8 mouse cellular contexts compared by ENCODE assay signal in genomic region chr19:5568470-5569140, GRCm38 (mm10). TPM values are rescaled to one million over a fixed set of nuclear protein-coding genes. Genes with fewer than 3 reads are reported as not detected.
DNase-seq lines count a peak whose midpoint lies in the region; ATAC-seq and TF ChIP-seq lines count a peak whose summit lies in the region.

No protein-coding gene starts in this region.

- peak overlapping the region; percentile 83 for H3K9ac ChIP-seq in heart, embryonic 13.5 days
- H3K9ac ChIP-seq in kidney, postnatal 0 days (ENCODE audit: low read depth, low read length), result peak overlapping the region; percentile 73; the same call in 1 of the 2 replicates
- H3K9ac ChIP-seq in liver, embryonic 11.5 days (ENCODE audit: low read depth, low read length), result peak overlapping the region; percentile 86

- peaks cover 38% of the 10 kb centered on the region for H3K27me3 ChIP-seq in erythroblast, embryonic 14.5 days (ENCODE audit: control insufficient read depth)
- peaks cover 45% of the 10 kb centered on the region for H3K27me3 ChIP-seq in heart, embryonic 13.5 days (replicated peaks)
- H3K27me3 ChIP-seq in kidney, postnatal 0 days (ENCODE audit: insufficient read depth, low read length), result no peaks in the 10 kb centered on the region
- H3K27me3 ChIP-seq in liver, embryonic 11.5 days (replicated peaks; ENCODE audit: control insufficient read depth, insufficient read depth, low read length), result peaks cover 24% of the 10 kb centered on the region
- H3K27me3 ChIP-seq in myocyte (ENCODE audit: control insufficient read depth, insufficient read depth, insufficient read length), result no peaks in the 10 kb centered on the region

- no peak for TF ChIP-seq POLR2A in myocyte (IDR thresholded peaks at IDR 0.05; ENCODE audit: insufficient read length, low read depth)

- peaks cover 42% of the 10 kb centered on the region for H3K4me1 ChIP-seq in erythroblast, embryonic 14.5 days (ENCODE audit: control insufficient read depth)
- peaks cover 21% of the 10 kb centered on the region for H3K4me1 ChIP-seq in heart, embryonic 13.5 days
- H3K4me1 ChIP-seq in kidney, postnatal 0 days (replicated peaks; ENCODE audit: insufficient read depth, low read length), result peaks cover 17% of the 10 kb centered on the region; the same call in 1 of the 2 replicates
- peaks cover 20% of the 10 kb centered on the region for H3K4me1 ChIP-seq in liver, embryonic 11.5 days (replicated peaks; ENCODE audit: control insufficient read depth, insufficient read depth, low read length)

- no peaks in the 10 kb centered on the region for H3K79me2 ChIP-seq in myocyte (ENCODE audit: control insufficient read depth, insufficient read depth)

- no peak for ATAC-seq in heart, embryonic 13.5 days (ENCODE audit: extremely low read depth, insufficient number of reproducible peaks, low FRiP score, low TSS enrichment)
- ATAC-seq in kidney, postnatal 0 days (replicated peaks; ENCODE audit: low FRiP score, low read depth), result peak; percentile 9
- peak; percentile 22; the same call in 1 of the 2 replicates for ATAC-seq in liver, embryonic 11.5 days (replicated peaks; ENCODE audit: low FRiP score)

- peak overlapping the region; percentile 26 for H3ac ChIP-seq in myocyte (ENCODE audit: control insufficient read depth, insufficient read length)

- H3K4me2 ChIP-seq in heart, embryonic 13.5 days, result peak overlapping the region; percentile 98
- peak overlapping the region; percentile 97 for H3K4me2 ChIP-seq in kidney, postnatal 0 days (ENCODE audit: low read length)
- peak overlapping the region; percentile 99 for H3K4me2 ChIP-seq in liver, embryonic 11.5 days
- H3K4me2 ChIP-seq in myocyte (ENCODE audit: low read depth), result peak overlapping the region; percentile 99

- 8% methylated on average over 27 of the region's 27 CpGs for WGBS in heart, embryonic 13.5 days
- WGBS in kidney, postnatal 0 days, result 8% methylated on average over 27 of the region's 27 CpGs
- WGBS in liver, embryonic 11.5 days, result 7% methylated on average over 27 of the region's 27 CpGs

- peak; percentile 91 for DNase-seq in CD4-positive, CD25-positive, alpha-beta regulatory T cell, adult 2 months (ENCODE audit: low read depth, low spot score)
- peak; percentile 40 for DNase-seq in brain, embryonic 18.5 days (ENCODE audit: low read depth, low spot score)
- peak; percentile 96 for DNase-seq in kidney, postnatal 0 days (ENCODE audit: low spot score)
- peak; percentile 81 for DNase-seq in liver, embryonic 11.5 days (ENCODE audit: low spot score)
- peak; percentile 84 to 95 for DNase-seq in spleen, postnatal 4 days (ENCODE audit: low spot score in 2 of 2)

- H3K27ac ChIP-seq in heart, embryonic 13.5 days (replicated peaks), result peak overlapping the region; percentile 89; the same call in 1 of the 2 replicates
- peak overlapping the region; percentile 85 for H3K27ac ChIP-seq in kidney, postnatal 0 days
- H3K27ac ChIP-seq in liver, embryonic 11.5 days (ENCODE audit: low read depth, low read length), result peak overlapping the region; percentile 89

- TF ChIP-seq CTCF in kidney, postnatal 0 days (IDR thresholded peaks at IDR 0.05; ENCODE audit: low read depth), result peak; percentile 89

- peaks cover 22% of the 10 kb centered on the region for H3K36me3 ChIP-seq in erythroblast, embryonic 14.5 days (ENCODE audit: control insufficient read depth)
- peaks cover 26% of the 10 kb centered on the region for H3K36me3 ChIP-seq in heart, embryonic 13.5 days
- 0 out of 2 replicates have a peak, but pooled peaks cover 8% of the 10 kb centered on the region for H3K36me3 ChIP-seq in kidney, postnatal 0 days (ENCODE audit: insufficient read depth, low read length)
- H3K36me3 ChIP-seq in liver, embryonic 11.5 days (ENCODE audit: control insufficient read depth, insufficient read depth, low read length), result no peaks in the 10 kb centered on the region
- H3K36me3 ChIP-seq in myocyte (ENCODE audit: control insufficient read depth, insufficient read depth), result no peaks in the 10 kb centered on the region

- peak overlapping the region; percentile 80 for H3K4me3 ChIP-seq in erythroblast, embryonic 14.5 days (replicated peaks)
- H3K4me3 ChIP-seq in heart, embryonic 13.5 days, result peak overlapping the region; percentile 67
- H3K4me3 ChIP-seq in kidney, postnatal 0 days (replicated peaks; ENCODE audit: low read depth, low read length), result peak overlapping the region; percentile 67
- H3K4me3 ChIP-seq in liver, embryonic 11.5 days (ENCODE audit: low read depth, low read length), result peak overlapping the region; percentile 83
- H3K4me3 ChIP-seq in myocyte, result peak overlapping the region; percentile 38

- no peaks in the 10 kb centered on the region for H3K9me3 ChIP-seq in erythroblast, embryonic 14.5 days (ENCODE audit: control insufficient read depth, low read length)
- no peaks in the 10 kb centered on the region for H3K9me3 ChIP-seq in heart, embryonic 13.5 days
- no peaks in the 10 kb centered on the region for H3K9me3 ChIP-seq in kidney, postnatal 0 days (replicated peaks; ENCODE audit: low read length)
- no peaks in the 10 kb centered on the region for H3K9me3 ChIP-seq in liver, embryonic 11.5 days (ENCODE audit: control insufficient read depth, low read length)

TF ChIP-seq in myocyte, 11 proteins besides CTCF, POLR2A, EP300 and RAD21:
- TF ChIP-seq REST (IDR thresholded peaks at IDR 0.05; ENCODE audit: insufficient read depth, insufficient read length) (no peak), MYOG (IDR thresholded peaks at IDR 0.05; ENCODE audit: control insufficient read depth in 1 of 3, insufficient read depth in 1 of 3, insufficient read length in 2 of 3, low read depth in 2 of 3) (peak in 1 of 3 experiments; percentile 7), TCF3 (IDR thresholded peaks at IDR 0.05; ENCODE audit: insufficient read length, low read depth) (no peak), POLR2AphosphoS2 (IDR thresholded peaks at IDR 0.05; ENCODE audit: insufficient read length, low read depth) (no peak), MYOD1 (IDR thresholded peaks at IDR 0.05; ENCODE audit: control insufficient read depth in 1 of 3, insufficient read length in 2 of 3, low read depth in 2 of 3) (no peak), TCF12 (IDR thresholded peaks at IDR 0.05; ENCODE audit: insufficient read depth, poor library complexity, severe bottlenecking) (no peak)

RNA-seq across cellular contexts. Expression of gene Ap5b1, which starts 0.8 kb away (rescaled TPM):
- 0.19 and 0.20 TPM in 2 replicates for polyA plus RNA-seq in erythroblast, embryonic 14.5 days (2012)
- 2.2 and 2.7 TPM in 2 replicates for polyA plus RNA-seq in heart, embryonic 13.5 days (2015; fragmentation: Nextera tagmentation; extraction: Ambion mirVana)
- polyA plus RNA-seq in kidney, postnatal 0 days (2015; fragmentation: Nextera tagmentation; extraction: Ambion mirVana), result 7.1 and 7.2 TPM in 2 replicates
- polyA plus RNA-seq in liver, embryonic 11.5 days (2014; fragmentation: Nextera tagmentation; extraction: Ambion mirVana), result 3.6 and 3.8 TPM in 2 replicates
- 3.2 TPM for polyA plus RNA-seq in myocyte (2012; fragmentation: generic; extraction: Trizol)

RNA-seq across cellular contexts. Expression of gene Ovol1, which starts 8.2 kb away (rescaled TPM):
- 0.01 TPM in 2 replicates for polyA plus RNA-seq in erythroblast, embryonic 14.5 days (2012)
- polyA plus RNA-seq in heart, embryonic 13.5 days (2015; fragmentation: Nextera tagmentation; extraction: Ambion mirVana), result 0.07 and 0.13 TPM in 2 replicates
- polyA plus RNA-seq in kidney, postnatal 0 days (2015; fragmentation: Nextera tagmentation; extraction: Ambion mirVana), result 12.3 and 13.7 TPM in 2 replicates
- polyA plus RNA-seq in liver, embryonic 11.5 days (2014; fragmentation: Nextera tagmentation; extraction: Ambion mirVana), result 0.22 TPM in 1 of 2 replicates, not detected in the other
- polyA plus RNA-seq in myocyte (2012; fragmentation: generic; extraction: Trizol), result not detected

RNA-seq across cellular contexts. Expression of gene Rnaseh2c, which starts 33.1 kb away (rescaled TPM):
- polyA plus RNA-seq in erythroblast, embryonic 14.5 days (2012), result 82.8 and 90.8 TPM in 2 replicates
- polyA plus RNA-seq in heart, embryonic 13.5 days (2015; fragmentation: Nextera tagmentation; extraction: Ambion mirVana), result 109 and 113 TPM in 2 replicates
- 107 and 128 TPM in 2 replicates for polyA plus RNA-seq in kidney, postnatal 0 days (2015; fragmentation: Nextera tagmentation; extraction: Ambion mirVana)
- 175 and 189 TPM in 2 replicates for polyA plus RNA-seq in liver, embryonic 11.5 days (2014; fragmentation: Nextera tagmentation; extraction: Ambion mirVana)
- 31.9 TPM for polyA plus RNA-seq in myocyte (2012; fragmentation: generic; extraction: Trizol)

RNA-seq across cellular contexts. Expression of gene Kat5, which starts 41.4 kb away (rescaled TPM):
- 6.0 and 7.0 TPM in 2 replicates for polyA plus RNA-seq in erythroblast, embryonic 14.5 days (2012)
- 31.0 and 31.5 TPM in 2 replicates for polyA plus RNA-seq in heart, embryonic 13.5 days (2015; fragmentation: Nextera tagmentation; extraction: Ambion mirVana)
- 54.0 and 56.5 TPM in 2 replicates for polyA plus RNA-seq in kidney, postnatal 0 days (2015; fragmentation: Nextera tagmentation; extraction: Ambion mirVana)
- 24.0 and 28.0 TPM in 2 replicates for polyA plus RNA-seq in liver, embryonic 11.5 days (2014; fragmentation: Nextera tagmentation; extraction: Ambion mirVana)
- 37.1 TPM for polyA plus RNA-seq in myocyte (2012; fragmentation: generic; extraction: Trizol)

RNA-seq across cellular contexts. Expression of gene Snx32, which starts 58.3 kb away (rescaled TPM):
- polyA plus RNA-seq in erythroblast, embryonic 14.5 days (2012), result 1.3 and 1.5 TPM in 2 replicates
- polyA plus RNA-seq in heart, embryonic 13.5 days (2015; fragmentation: Nextera tagmentation; extraction: Ambion mirVana), result 13.5 and 14.8 TPM in 2 replicates
- polyA plus RNA-seq in kidney, postnatal 0 days (2015; fragmentation: Nextera tagmentation; extraction: Ambion mirVana), result 7.6 and 8.0 TPM in 2 replicates
- polyA plus RNA-seq in liver, embryonic 11.5 days (2014; fragmentation: Nextera tagmentation; extraction: Ambion mirVana), result 7.0 and 8.3 TPM in 2 replicates
- polyA plus RNA-seq in myocyte (2012; fragmentation: generic; extraction: Trizol), result 7.8 TPM

Comparison
In these comparisons a context has a peak if more than half of its experiments do, and no peak if none do; other contexts are left out.
1. DNase-seq: peak in every context shown above with its lines; median percentile 96 in kidney, postnatal 0 days; 91 in CD4-positive, CD25-positive, alpha-beta regulatory T cell, adult 2 months; 90 in spleen, postnatal 4 days; 81 in liver, embryonic 11.5 days; 40 in brain, embryonic 18.5 days.
2. RNA of gene Ovol1, which starts 8.2 kb away (polyA plus RNA-seq): 12.3 to 13.7 TPM in kidney, postnatal 0 days; 0.22 TPM in liver, embryonic 11.5 days, 0.07 to 0.13 TPM in heart, embryonic 13.5 days, 0.01 TPM in erythroblast, embryonic 14.5 days and not detected in myocyte (single experiment); every median in the first group is over 10 times any median in the second.
3. Peak in every context shown above with its lines, with median percentiles within 50 percentile points of each other: H3K4me3 ChIP-seq, H3K27ac ChIP-seq, H3K4me2 ChIP-seq and H3K9ac ChIP-seq.